Mouse (Mus musculus) spleen, adult 2 months (tissue): Measurements from ENCODE around the gene Arntl.

Experiments used
- CTCF ChIP-seq: fragments of 200-500 bp; IDR thresholded peaks from 2 replicates; pipeline ENCODE4 v1.5.1; 2011; ENCODE audit warnings: mild to moderate bottlenecking, inconsistent platforms; ENCODE audit not compliant: insufficient read depth, insufficient read length, insufficient replicate concordance; ENCODE audit errors: extremely low read depth
- POLR2A ChIP-seq: fragments of 200-500 bp; IDR thresholded peaks from 2 replicates; pipeline ENCODE4 v1.6.1; 2011; ENCODE audit warnings: low read depth, low read length, inconsistent platforms

- TF ChIP-seq CTCF (no peak), POLR2A (no peak)
These were observed 90.5 kb downstream of the Arntl start for GRCm38 (mm10) chr7:113297813-113298212.
